Mouse (Mus musculus) liver, embryonic 14.5 days (tissue): ENCODE results near the gene Tmem37.

ENCODE experiments used
- CTCF ChIP-seq: IDR thresholded peaks from 2 replicates; pipeline ENCODE4 v1.5.1; 2016; ENCODE audit warnings: antibody characterized with exemption, low read depth, control low read depth
- EP300 ChIP-seq: IDR thresholded peaks from 2 replicates; pipeline ENCODE4 v1.6.1; 2016; ENCODE audit warnings: antibody characterized with exemption, low read depth

DNA sequence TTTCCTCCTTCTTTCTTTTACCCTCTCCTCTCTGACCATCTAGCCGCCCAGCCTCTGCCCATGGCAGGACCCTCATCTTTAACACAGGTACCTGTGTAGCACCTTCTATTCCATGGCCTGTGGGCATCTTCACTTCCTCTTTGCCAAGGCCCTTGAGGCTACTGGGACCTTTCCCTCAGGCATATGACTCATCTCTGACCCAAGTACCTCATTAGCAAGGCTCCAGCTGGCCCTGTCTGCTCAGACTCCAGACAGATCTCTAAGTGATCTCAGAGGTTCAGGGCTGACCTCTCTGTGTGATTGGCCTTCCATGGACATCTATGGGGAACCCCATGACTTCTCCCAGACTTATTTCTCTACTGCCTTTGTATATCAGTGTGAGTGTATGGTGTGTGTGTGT, 6.8 kb upstream of the Tmem37 start:
- TF ChIP-seq CTCF (no peak), EP300 (no peak)
